Mouse (Mus musculus): ENCODE results near the gene Dock8.

GRCm38 (mm10) chr19:25000153-25000552, 819 bp downstream of the Dock8 start:
- TF ChIP-seq CTCF (IDR thresholded peaks at IDR 0.05; ENCODE audit: low read depth, low read length) (no peak), EP300 (IDR thresholded peaks at IDR 0.05; ENCODE audit: insufficient read depth, low read depth, low read length) (no peak), POLR2A (IDR thresholded peaks at IDR 0.05; ENCODE audit: insufficient read depth, low read length) (no peak)
